8 mouse cellular contexts compared by ENCODE assay signal in genomic region chr9:83686511-83687100, GRCm38 (mm10).
DNase-seq lines count a peak whose midpoint lies in the region; ATAC-seq and TF ChIP-seq lines count a peak whose summit lies in the region.

No protein-coding gene starts in this region.

- H3K4me3 ChIP-seq in brown adipose tissue, adult 24 weeks (ENCODE audit: insufficient read depth, low read depth, low read length) = peak overlapping the region; percentile 45
- peak overlapping the region; percentile 22 for H3K4me3 ChIP-seq in forebrain, embryonic 12.5 days (replicated peaks)
- H3K4me3 ChIP-seq in limb, embryonic 14.5 days (replicated peaks; ENCODE audit: low read length) = peak overlapping the region; percentile 10

- peak; percentile 54 for DNase-seq in adrenal gland, postnatal 14 days
- no peak for DNase-seq in adrenal gland, postnatal 25 days
- DNase-seq in hindlimb bud, embryonic 11.5 days (ENCODE audit: extremely low spot score, low read depth, low spot score) = peak; percentile 71
- no peak for DNase-seq in limb, embryonic 14.5 days (ENCODE audit: low spot score)
- DNase-seq in yolk sac, embryonic 10.5 days (ENCODE audit: low spot score) = peak; percentile 7
- no peak for DNase-seq in liver

- 0 out of 2 replicates have a peak overlapping the region, but pooled peaks have one; percentile 21 for H3K9ac ChIP-seq in forebrain, embryonic 12.5 days
- 0 out of 2 replicates have a peak overlapping the region, but pooled peaks have one; percentile 4 for H3K9ac ChIP-seq in limb, embryonic 14.5 days (ENCODE audit: low read depth, low read length, severe bottlenecking)

- peaks cover 11% of the 10 kb centered on the region for H3K4me1 ChIP-seq in brown adipose tissue, adult 24 weeks (ENCODE audit: control insufficient read depth, insufficient read depth, insufficient read length, low read length)
- peaks cover 19% of the 10 kb centered on the region for H3K4me1 ChIP-seq in forebrain, embryonic 12.5 days
- H3K4me1 ChIP-seq in limb, embryonic 14.5 days (ENCODE audit: control insufficient read depth, insufficient read depth, low read length) = peaks cover 4% of the 10 kb centered on the region; the same call in 1 of the 2 replicates

- peaks cover 9% of the 10 kb centered on the region for H3K27me3 ChIP-seq in forebrain, embryonic 12.5 days
- no peaks in the 10 kb centered on the region for H3K27me3 ChIP-seq in limb, embryonic 14.5 days (ENCODE audit: control insufficient read depth, insufficient read depth, low read length)

- ATAC-seq in forebrain, embryonic 12.5 days (ENCODE audit: low FRiP score) = peak; percentile 88
- ATAC-seq in limb, embryonic 14.5 days (ENCODE audit: low FRiP score, low read depth) = no peak

- no peak for TF ChIP-seq POLR2A in limb, embryonic 14.5 days (IDR thresholded peaks at IDR 0.05; ENCODE audit: borderline replicate concordance, extremely low read depth, insufficient read depth, insufficient read length)

- H3K36me3 ChIP-seq in forebrain, embryonic 12.5 days (replicated peaks) = no peaks in the 10 kb centered on the region
- H3K36me3 ChIP-seq in limb, embryonic 14.5 days (ENCODE audit: control insufficient read depth, insufficient read depth, low read length) = no peaks in the 10 kb centered on the region

- peak overlapping the region; percentile 53 for H3K4me2 ChIP-seq in forebrain, embryonic 12.5 days
- H3K4me2 ChIP-seq in limb, embryonic 14.5 days (replicated peaks; ENCODE audit: low read depth, low read length, severe bottlenecking) = peak overlapping the region; percentile 39

- no peak overlapping the region for H3K27ac ChIP-seq in brown adipose tissue, adult 24 weeks (replicated peaks; ENCODE audit: low read depth, low read length)
- peak overlapping the region; percentile 87 for H3K27ac ChIP-seq in forebrain, embryonic 12.5 days
- no peak overlapping the region for H3K27ac ChIP-seq in limb, embryonic 14.5 days (replicated peaks; ENCODE audit: low read depth, low read length)

- WGBS in forebrain, embryonic 12.5 days = 6% methylated on average over 18 of the region's 18 CpGs
- 7% methylated on average over 18 of the region's 18 CpGs for WGBS in limb, embryonic 14.5 days

- H3K9me3 ChIP-seq in forebrain, embryonic 12.5 days = no peaks in the 10 kb centered on the region
- no peaks in the 10 kb centered on the region for H3K9me3 ChIP-seq in limb, embryonic 14.5 days (ENCODE audit: control insufficient read depth, low read length)

Comparison
In these comparisons a context has a peak if more than half of its experiments do, and no peak if none do; other contexts are left out.
1. DNase-seq: peak in adrenal gland, postnatal 14 days (single experiment), hindlimb bud, embryonic 11.5 days (single experiment) and yolk sac, embryonic 10.5 days (single experiment); none in adrenal gland, postnatal 25 days (single experiment), limb, embryonic 14.5 days (single experiment) and liver (single experiment).
2. Peak in every context shown above with its lines, with median percentiles within 50 percentile points of each other: H3K4me3 ChIP-seq.